Mouse (Mus musculus): ENCODE data around the gene Cpeb3. TPM values are rescaled to one million over a fixed set of nuclear protein-coding genes. Genes with fewer than 3 reads are reported as not detected.

Gene Cpeb3
- polyA plus RNA-seq, 1 experiment from 2014 or later: 7.7 TPM

- 83% methylated on average over 2 of the region's 2 CpGs for WGBS
- Histone ChIP-seq H3K9ac (no peak overlapping the region), H3K36me3 (peaks cover 5% of the 10 kb centered on the region; the same call in 1 of the 2 replicates), H3K9me3 (no peaks in the 10 kb centered on the region), H3K4me2 (replicated peaks) (no peak overlapping the region), H3K27me3 (replicated peaks) (no peaks in the 10 kb centered on the region), H3K4me3 (no peak overlapping the region), H3K4me1 (no peaks in the 10 kb centered on the region), H3K27ac (no peak overlapping the region)
- no peak for ATAC-seq (ENCODE audit: low FRiP score, low read depth)
Observed at GRCm38 (mm10) chr19:37032364-37032763, 176.0 kb downstream of the Cpeb3 start.

- H3K36me3 ChIP-seq: peaks cover 5% of the 10 kb centered on the region; the same call in 1 of the 2 replicates
- H3K4me3 ChIP-seq: no peak overlapping the region
- ATAC-seq (ENCODE audit: low FRiP score, low read depth): no peak
- H3K4me1 ChIP-seq: no peaks in the 10 kb centered on the region
- WGBS: 91% methylated on average over 5 of the region's 5 CpGs
- no peak overlapping the region for H3K27ac ChIP-seq
- H3K27me3 ChIP-seq (replicated peaks): no peaks in the 10 kb centered on the region
- no peak overlapping the region for H3K4me2 ChIP-seq (replicated peaks)
- H3K9ac ChIP-seq: no peak overlapping the region
- no peaks in the 10 kb centered on the region for H3K9me3 ChIP-seq
Observed at GRCm38 (mm10) chr19:37031446-37031845, 177.0 kb downstream of the Cpeb3 start.

GRCm38 (mm10) chr19:37029771-37030170 lies 178.6 kb downstream of the Cpeb3 start:
- 82% methylated on average over 6 of the region's 6 CpGs for WGBS
- H3K9ac ChIP-seq: no peak overlapping the region
- no peaks in the 10 kb centered on the region for H3K9me3 ChIP-seq
- peaks cover 5% of the 10 kb centered on the region; the same call in 1 of the 2 replicates for H3K36me3 ChIP-seq
- H3K4me2 ChIP-seq (replicated peaks): no peak overlapping the region
- H3K4me1 ChIP-seq: no peaks in the 10 kb centered on the region
- no peak overlapping the region for H3K4me3 ChIP-seq
- no peak for ATAC-seq (ENCODE audit: low FRiP score, low read depth)
- no peak overlapping the region for H3K27ac ChIP-seq
- no peaks in the 10 kb centered on the region for H3K27me3 ChIP-seq (replicated peaks)

- no peak overlapping the region for H3K9ac ChIP-seq
- no peak for ATAC-seq (ENCODE audit: low FRiP score, low read depth)
- H3K27ac ChIP-seq: no peak overlapping the region
- no peaks in the 10 kb centered on the region for H3K4me1 ChIP-seq
- no peaks in the 10 kb centered on the region for H3K27me3 ChIP-seq (replicated peaks)
- H3K4me3 ChIP-seq: no peak overlapping the region
- H3K36me3 ChIP-seq: peaks cover 5% of the 10 kb centered on the region; the same call in 1 of the 2 replicates
- no peaks in the 10 kb centered on the region for H3K9me3 ChIP-seq
- no peak overlapping the region for H3K4me2 ChIP-seq (replicated peaks)
- 75% methylated on average over 11 of the region's 11 CpGs for WGBS
Observed at GRCm38 (mm10) chr19:37026408-37026807, 182.0 kb downstream of the Cpeb3 start.

- WGBS: 86% methylated on average over 13 of the region's 13 CpGs
- Histone ChIP-seq H3K27ac (no peak overlapping the region), H3K4me3 (no peak overlapping the region)
Observed at GRCm38 (mm10) chr19:37025839-37026319, 182.5 kb downstream of the Cpeb3 start.

GRCm38 (mm10) chr19:37022146-37022545 lies 186.3 kb downstream of the Cpeb3 start:
- ATAC-seq (ENCODE audit: low FRiP score, low read depth): no peak
- Histone ChIP-seq H3K27ac (no peak overlapping the region), H3K27me3 (replicated peaks) (no peaks in the 10 kb centered on the region), H3K9ac (no peak overlapping the region), H3K4me2 (replicated peaks) (no peak overlapping the region), H3K4me3 (no peak overlapping the region), H3K36me3 (no peaks in the 10 kb centered on the region), H3K9me3 (no peaks in the 10 kb centered on the region), H3K4me1 (peaks cover 8% of the 10 kb centered on the region)
- 94% methylated on average over 5 of the region's 5 CpGs for WGBS

More at GRCm38 (mm10) chr19:37025839-37026319, 182.5 kb downstream of the Cpeb3 start:
- Histone ChIP-seq H3K9ac (no peak overlapping the region), H3K27me3 (replicated peaks) (no peaks in the 10 kb centered on the region), H3K36me3 (peaks cover 5% of the 10 kb centered on the region; the same call in 1 of the 2 replicates), H3K4me1 (no peaks in the 10 kb centered on the region), H3K9me3 (no peaks in the 10 kb centered on the region), H3K4me2 (replicated peaks) (no peak overlapping the region)
- ATAC-seq (ENCODE audit: low FRiP score, low read depth): no peak

- 81% methylated on average over 11 of the region's 11 CpGs for WGBS
- H3K27me3 ChIP-seq (replicated peaks): no peaks in the 10 kb centered on the region
- ATAC-seq (ENCODE audit: low FRiP score, low read depth): no peak
- H3K4me1 ChIP-seq: peaks cover 8% of the 10 kb centered on the region
- no peak overlapping the region for H3K4me2 ChIP-seq (replicated peaks)
- no peaks in the 10 kb centered on the region for H3K36me3 ChIP-seq
- no peak overlapping the region for H3K27ac ChIP-seq
- no peak overlapping the region for H3K4me3 ChIP-seq
- H3K9me3 ChIP-seq: no peaks in the 10 kb centered on the region
- no peak overlapping the region for H3K9ac ChIP-seq
Observed at GRCm38 (mm10) chr19:37020951-37021350, 187.4 kb downstream of the Cpeb3 start.

- WGBS: 80% methylated on average over 5 of the region's 5 CpGs
- H3K27me3 ChIP-seq (replicated peaks): no peaks in the 10 kb centered on the region
- H3K4me1 ChIP-seq: peaks cover 8% of the 10 kb centered on the region
- no peak overlapping the region for H3K9ac ChIP-seq
- no peak for ATAC-seq (ENCODE audit: low FRiP score, low read depth)
- no peak overlapping the region for H3K27ac ChIP-seq
- no peak overlapping the region for H3K4me2 ChIP-seq (replicated peaks)
- H3K36me3 ChIP-seq: no peaks in the 10 kb centered on the region
- H3K9me3 ChIP-seq: no peaks in the 10 kb centered on the region
- H3K4me3 ChIP-seq: no peak overlapping the region
Observed at GRCm38 (mm10) chr19:37020531-37020930, 187.9 kb downstream of the Cpeb3 start.

GRCm38 (mm10) chr19:37018931-37019330 lies 189.5 kb downstream of the Cpeb3 start:
- no peak for ATAC-seq (ENCODE audit: low FRiP score, low read depth)
- Histone ChIP-seq H3K4me3 (peak overlapping the region; percentile 31; the same call in 1 of the 2 replicates), H3K9me3 (no peaks in the 10 kb centered on the region), H3K27me3 (replicated peaks) (no peaks in the 10 kb centered on the region), H3K36me3 (peaks cover 4% of the 10 kb centered on the region; the same call in 1 of the 2 replicates), H3K4me1 (peaks cover 8% of the 10 kb centered on the region), H3K4me2 (replicated peaks) (peak overlapping the region; percentile 60), H3K27ac (no peak overlapping the region), H3K9ac (no peak overlapping the region)
- WGBS: 61% methylated on average over 5 of the region's 5 CpGs

- peak overlapping the region; percentile 31 for H3K4me3 ChIP-seq
- peaks cover 8% of the 10 kb centered on the region for H3K4me1 ChIP-seq
- peak overlapping the region; percentile 60 for H3K4me2 ChIP-seq (replicated peaks)
- H3K27ac ChIP-seq: no peak overlapping the region
- no peaks in the 10 kb centered on the region for H3K27me3 ChIP-seq (replicated peaks)
- H3K36me3 ChIP-seq: peaks cover 8% of the 10 kb centered on the region
- peak; percentile 93 for ATAC-seq (ENCODE audit: low FRiP score, low read depth)
- 0 out of 2 replicates have a peak overlapping the region, but pooled peaks have one; percentile 29 for H3K9ac ChIP-seq
- WGBS: 4% methylated on average over 26 of the region's 26 CpGs
- H3K9me3 ChIP-seq: no peaks in the 10 kb centered on the region
Observed at GRCm38 (mm10) chr19:37018411-37018810, 190.0 kb downstream of the Cpeb3 start.

- WGBS: 93% methylated on average over 6 of the region's 6 CpGs
- no peak overlapping the region for H3K4me2 ChIP-seq (replicated peaks)
Observed at GRCm38 (mm10) chr19:37016890-37017289, 191.5 kb downstream of the Cpeb3 start.

GRCm38 (mm10) chr19:37014173-37014939 lies 194.0 kb downstream of the Cpeb3 start:
- Histone ChIP-seq H3K9ac (no peak overlapping the region), H3K27me3 (replicated peaks) (no peaks in the 10 kb centered on the region), H3K4me3 (no peak overlapping the region), H3K4me2 (replicated peaks) (no peak overlapping the region), H3K27ac (no peak overlapping the region), H3K36me3 (peaks cover 42% of the 10 kb centered on the region), H3K4me1 (peaks cover 8% of the 10 kb centered on the region), H3K9me3 (no peaks in the 10 kb centered on the region)
- WGBS: 94% methylated on average over 8 of the region's 8 CpGs
- ATAC-seq (ENCODE audit: low FRiP score, low read depth): no peak

More at GRCm38 (mm10) chr19:37016890-37017289, 191.5 kb downstream of the Cpeb3 start:
- Histone ChIP-seq H3K36me3 (peaks cover 18% of the 10 kb centered on the region), H3K9ac (no peak overlapping the region), H3K27ac (no peak overlapping the region), H3K4me1 (peaks cover 8% of the 10 kb centered on the region), H3K27me3 (replicated peaks) (no peaks in the 10 kb centered on the region), H3K4me3 (no peak overlapping the region), H3K9me3 (no peaks in the 10 kb centered on the region)
- ATAC-seq (ENCODE audit: low FRiP score, low read depth): no peak

Data from neural tube, embryonic 12.5 days (tissue).